Mouse (Mus musculus): ENCODE data around the gene Tulp3. TPM values are rescaled to one million over a fixed set of nuclear protein-coding genes. Genes with fewer than 3 reads are reported as not detected.
"Not testable (repeated sequence)": the region's sequence is repeated elsewhere in the genome, so short reads cannot be mapped to it uniquely, and the experiment has no call there.

Tulp3 gene
- total RNA-seq, 2 experiments from 2014 or later: 5.9 to 6.6 TPM

DNA sequence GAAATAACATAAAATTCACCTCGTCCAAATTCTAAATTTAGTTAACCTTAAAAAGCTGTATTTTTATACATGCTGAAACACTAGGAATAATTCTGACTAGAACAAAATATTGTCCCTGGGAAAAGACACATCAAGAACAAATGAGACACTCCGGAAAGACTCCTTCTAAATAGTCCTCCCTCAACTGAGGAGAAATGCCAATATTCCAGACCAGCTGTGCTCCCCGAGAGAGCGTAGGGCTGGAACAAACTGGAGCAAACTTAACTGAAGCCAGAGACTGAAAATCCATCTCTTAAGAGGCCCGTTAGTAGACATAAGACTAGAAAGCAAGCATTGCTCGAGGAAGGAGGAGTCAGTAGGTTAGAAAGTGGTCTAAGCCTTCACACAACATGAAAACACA is 8.9 kb downstream of the Tulp3 start:
- Histone ChIP-seq H3K4me3 (peak overlapping the region; percentile 14), H3K27ac (peak overlapping the region; percentile 76)
- no peak for DNase-seq
- intact Hi-C loops (cut with DNase I): no loop called here
- TF ChIP-seq CTCF (IDR thresholded peaks at IDR 0.05): no peak

GRCm38 (mm10) chr6:128345623-128346022 is 10.0 kb downstream of the Tulp3 start:
- intact Hi-C loops (cut with DNase I): no loop called here
- DNase-seq: no peak
- no peak for TF ChIP-seq CTCF (IDR thresholded peaks at IDR 0.05)
- Histone ChIP-seq H3K27ac (no peak overlapping the region), H3K4me3 (no peak overlapping the region)

GRCm38 (mm10) chr6:128341956-128342723 is 13.5 kb downstream of the Tulp3 start:
- TF ChIP-seq CTCF (IDR thresholded peaks at IDR 0.05): no peak
- H3K27ac ChIP-seq: no peak overlapping the region
- intact Hi-C loops (cut with DNase I): no loop called here

GRCm38 (mm10) chr6:128338876-128339275 is 16.8 kb downstream of the Tulp3 start:
- intact Hi-C loops (cut with DNase I): no loop called here
- Histone ChIP-seq H3K27ac (peak overlapping the region; percentile 31; the same call in 1 of the 2 replicates), H3K4me3 (no peak overlapping the region)
- DNase-seq: no peak
- TF ChIP-seq CTCF (IDR thresholded peaks at IDR 0.05): no peak

More at GRCm38 (mm10) chr6:128341956-128342723, 13.5 kb downstream of the Tulp3 start:
- no peak for DNase-seq
- no peak overlapping the region for H3K4me3 ChIP-seq

GRCm38 (mm10) chr6:128337467-128337866 is 18.2 kb downstream of the Tulp3 start:
- Histone ChIP-seq H3K27ac (no peak overlapping the region), H3K4me3 (no peak overlapping the region)
- intact Hi-C loops (cut with DNase I): no loop called here
- TF ChIP-seq CTCF (IDR thresholded peaks at IDR 0.05): no peak
- DNase-seq: no peak

- peak; percentile 68 for TF ChIP-seq CTCF (IDR thresholded peaks at IDR 0.05)
- intact Hi-C loops (cut with DNase I): no loop called here
- H3K4me3 ChIP-seq: no peak overlapping the region
- peak; percentile 73 for DNase-seq
- H3K27ac ChIP-seq: no peak overlapping the region
Measured at GRCm38 (mm10) chr6:128334397-128335124, 21.1 kb downstream of the Tulp3 start.

DNA sequence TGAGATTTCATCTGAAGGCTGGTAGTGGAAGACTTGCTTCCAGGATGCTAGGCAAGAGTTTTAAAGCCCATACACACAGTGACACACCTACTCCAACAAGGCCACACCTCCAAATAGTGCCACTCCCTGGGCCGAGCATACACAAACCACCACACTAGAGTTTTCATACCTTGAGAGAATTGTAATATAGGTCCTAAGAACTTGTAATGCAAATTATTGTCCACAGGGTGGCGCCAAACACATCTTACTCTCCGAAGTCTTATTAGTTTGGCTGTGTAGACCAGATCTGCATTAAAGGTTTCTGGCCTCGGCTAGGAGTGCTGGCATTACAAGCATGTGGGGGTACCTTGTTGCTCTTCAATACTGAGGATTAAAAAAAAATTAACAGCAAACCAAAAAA is 37.3 kb downstream of the Tulp3 start:
- no peak overlapping the region for H3K27ac ChIP-seq
- intact Hi-C loops (cut with DNase I): loop anchor here (1.0 to 2.0 kb wide), 2 partner anchors 41 to 92 kb away; no protein-coding TSS in a partner anchor
- H3K4me3 ChIP-seq: no peak overlapping the region
- TF ChIP-seq CTCF (IDR thresholded peaks at IDR 0.05): peak; percentile 75
- peak; percentile 38 for DNase-seq

DNA sequence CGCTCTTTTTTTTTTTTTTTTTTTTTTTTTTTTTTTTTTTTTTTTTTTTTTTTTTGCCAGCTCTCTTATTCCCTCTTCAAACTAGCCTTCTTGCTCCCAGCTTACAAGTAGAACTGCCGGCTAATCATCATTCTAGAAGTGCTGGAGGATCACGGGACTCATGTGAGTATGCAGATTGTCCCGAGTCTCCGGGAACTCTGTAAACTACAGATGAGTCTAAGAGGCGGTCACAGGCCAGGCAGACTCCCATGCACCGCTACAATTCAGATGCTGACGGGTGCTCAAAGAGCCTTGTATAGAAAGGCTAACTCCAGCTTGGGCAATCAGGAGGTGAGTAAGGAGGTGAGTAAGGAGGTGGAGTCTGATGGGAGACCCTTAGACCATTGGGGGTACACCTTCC is 40.1 kb downstream of the Tulp3 start:
- intact Hi-C loops (cut with DNase I): no loop called here
- no peak for DNase-seq
- H3K4me3 ChIP-seq: no peak overlapping the region
- no peak overlapping the region for H3K27ac ChIP-seq
- TF ChIP-seq CTCF (IDR thresholded peaks at IDR 0.05): no peak

- intact Hi-C loops (cut with DNase I): no loop called here
Measured at GRCm38 (mm10) chr6:128314796-128315195, 40.9 kb downstream of the Tulp3 start.

DNA sequence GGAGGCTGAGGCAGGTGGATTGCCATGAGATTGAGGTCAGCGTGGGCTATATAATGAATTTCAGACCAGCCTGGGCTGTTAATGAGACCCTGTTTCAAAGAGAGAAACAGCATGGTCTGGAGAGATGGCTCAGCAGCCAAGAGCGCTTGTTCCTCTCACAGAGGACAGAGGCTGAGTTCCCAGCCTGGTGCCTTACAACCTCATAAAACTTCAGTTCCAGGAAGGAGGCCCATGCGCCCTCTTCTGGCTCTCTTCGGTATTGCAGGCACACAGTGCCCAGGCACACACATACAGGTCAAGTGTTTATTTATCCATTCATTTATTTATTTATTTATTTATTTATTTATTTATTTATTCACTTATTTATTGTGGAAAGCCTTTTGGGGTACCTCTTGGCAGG is 47.3 kb downstream of the Tulp3 start:
- no peak overlapping the region for H3K27ac ChIP-seq
- TF ChIP-seq CTCF (IDR thresholded peaks at IDR 0.05): peak; percentile 89
- H3K4me3 ChIP-seq: no peak overlapping the region
- intact Hi-C loops (cut with DNase I): loop anchor here (1.0 kb wide), 1 partner anchor 74 kb away; no protein-coding TSS in a partner anchor
- DNase-seq: peak; percentile 73

More at GRCm38 (mm10) chr6:128314796-128315195, 40.9 kb downstream of the Tulp3 start:
- no peak overlapping the region for H3K4me3 ChIP-seq
- no peak for TF ChIP-seq CTCF (IDR thresholded peaks at IDR 0.05)
- no peak for DNase-seq
- H3K27ac ChIP-seq: no peak overlapping the region

- no peak for DNase-seq
- no peak for TF ChIP-seq CTCF (IDR thresholded peaks at IDR 0.05)
- no peak overlapping the region for H3K4me3 ChIP-seq
- H3K27ac ChIP-seq: no peak overlapping the region
- intact Hi-C loops (cut with DNase I): loop anchor here (5.0 kb wide), 1 partner anchor 52 kb away; no protein-coding TSS in a partner anchor
Measured at GRCm38 (mm10) chr6:128304801-128305200, 50.9 kb downstream of the Tulp3 start.

DNA sequence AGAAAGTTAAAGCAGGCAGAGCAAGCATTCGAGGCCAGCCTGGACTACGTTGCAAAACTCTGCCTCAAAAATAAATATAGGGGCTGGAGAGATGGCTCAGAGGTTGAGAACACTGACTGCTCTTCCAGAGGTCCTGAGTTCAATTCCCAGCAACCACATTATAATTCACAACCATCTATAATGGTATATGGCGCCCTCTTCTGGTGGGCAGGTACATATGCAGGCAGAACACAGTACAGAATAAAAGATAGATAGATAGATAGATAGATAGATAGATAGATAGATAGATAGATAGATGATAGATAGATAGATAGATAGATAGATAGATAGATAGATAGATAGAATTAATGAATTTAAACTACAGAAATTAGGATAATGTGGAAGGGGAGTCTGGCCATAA is 53.0 kb downstream of the Tulp3 start:
- intact Hi-C loops (cut with DNase I): loop anchor here (5.0 kb wide), 1 partner anchor 50 kb away; no protein-coding TSS in a partner anchor
- not testable (repeated sequence) for DNase-seq, H3K27ac ChIP-seq, H3K4me3 ChIP-seq
- TF ChIP-seq CTCF (IDR thresholded peaks at IDR 0.05): peak; percentile 56

DNA sequence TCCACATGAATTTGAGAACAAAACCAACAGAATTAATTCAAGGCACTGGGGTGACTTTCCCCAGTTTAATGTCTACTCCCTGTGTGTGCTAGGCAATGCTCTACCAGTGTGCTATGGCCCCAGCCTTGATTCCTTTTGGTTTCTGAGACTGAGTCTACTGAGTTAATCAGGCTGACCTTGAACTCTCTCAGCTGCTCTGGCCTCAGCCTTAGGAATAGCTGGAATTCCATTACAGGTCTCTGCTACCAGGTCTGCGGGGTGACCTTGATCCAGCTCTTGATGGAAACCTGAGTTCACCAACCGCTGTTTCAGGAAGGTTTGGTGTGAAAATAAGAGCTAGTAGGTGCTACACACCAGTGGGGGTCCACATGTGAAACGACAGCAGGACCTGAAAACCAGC is 53.8 kb downstream of the Tulp3 start:
- H3K27ac ChIP-seq: no peak overlapping the region
- DNase-seq: no peak
- no peak overlapping the region for H3K4me3 ChIP-seq
- intact Hi-C loops (cut with DNase I): loop anchor here (2.0 to 5.0 kb wide), 2 partner anchors 50 to 67 kb away; no protein-coding TSS in a partner anchor
- TF ChIP-seq CTCF (IDR thresholded peaks at IDR 0.05): no peak

Data from gastrocnemius, adult 2 months (tissue).